Mouse (Mus musculus): Measurements from ENCODE around the gene Kdelc1. TPM values are rescaled to one million over a fixed set of nuclear protein-coding genes. Genes with fewer than 3 reads are reported as not detected.

Gene Kdelc1
- polyA plus RNA-seq, 1 experiment from 2014 or later = 48.8 TPM

Other genes with a start within 250 kb of the Kdelc1 start
- gene Tpp2, start 185.2 kb downstream of the Kdelc1 start, polyA plus RNA-seq (2014; fragmentation: Nextera tagmentation; extraction: Ambion mirVana) = 59.9 and 68.8 TPM in 2 replicates
- 0.04 and 0.68 TPM in 2 replicates for gene Mettl21c, start 98.8 kb downstream of the Kdelc1 start, polyA plus RNA-seq (2014; fragmentation: Nextera tagmentation; extraction: Ambion mirVana)
- 0.09 and 0.21 TPM in 2 replicates for gene Gm8251, start 56.9 kb downstream of the Kdelc1 start, polyA plus RNA-seq (2014; fragmentation: Nextera tagmentation; extraction: Ambion mirVana)
- 123 and 133 TPM in 2 replicates for gene Tex30, start 16.4 kb downstream of the Kdelc1 start, polyA plus RNA-seq (2014; fragmentation: Nextera tagmentation; extraction: Ambion mirVana)
- 13.1 and 13.3 TPM in 2 replicates for gene Bivm, start 149 bp upstream of the Kdelc1 start, polyA plus RNA-seq (2014; fragmentation: Nextera tagmentation; extraction: Ambion mirVana)
- gene Ercc5, start 28.9 kb upstream of the Kdelc1 start, polyA plus RNA-seq (2014; fragmentation: Nextera tagmentation; extraction: Ambion mirVana) = 15.0 TPM in 2 replicates
- gene Mettl21e, start 100.2 kb upstream of the Kdelc1 start, polyA plus RNA-seq (2014; fragmentation: Nextera tagmentation; extraction: Ambion mirVana) = not detected in 2 replicates

All from liver, embryonic 11.5 days (tissue).